Mouse (Mus musculus) small intestine, adult 2 months (tissue): Measurements from ENCODE around the gene Aff3.

Source experiments
- CTCF ChIP-seq: fragments of 200-500 bp; IDR thresholded peaks from 2 replicates; pipeline ENCODE4 v1.5.1; 2012; ENCODE audit warnings: low read depth, mild to moderate bottlenecking, control low read depth, inconsistent platforms, low read length, moderate library complexity, mixed read lengths; ENCODE audit not compliant: insufficient replicate concordance, insufficient read length; ENCODE audit errors: extremely low read depth
- POLR2A ChIP-seq: fragments of 200-500 bp; IDR thresholded peaks from 2 replicates; pipeline ENCODE4 v1.6.1; 2012; ENCODE audit warnings: low read depth, mild to moderate bottlenecking, control low read depth, inconsistent platforms, low read length, moderate library complexity

- TF ChIP-seq CTCF = no peak
- TF ChIP-seq POLR2A = no peak
Measured at GRCm38 (mm10) chr1:38442887-38443286, 221.9 kb downstream of the Aff3 start.
